Mouse (Mus musculus): ENCODE measurements at regions not wholly inside any gene's neighbourhood (a gene's known extent, or its start where the extent isn't known, plus 50 kb on each side); places are given as distances from the start of the nearest gene placed in this dataset.
A peak's percentile ranks its signal among the peaks of the same experiment; 100 is the strongest.

DNA sequence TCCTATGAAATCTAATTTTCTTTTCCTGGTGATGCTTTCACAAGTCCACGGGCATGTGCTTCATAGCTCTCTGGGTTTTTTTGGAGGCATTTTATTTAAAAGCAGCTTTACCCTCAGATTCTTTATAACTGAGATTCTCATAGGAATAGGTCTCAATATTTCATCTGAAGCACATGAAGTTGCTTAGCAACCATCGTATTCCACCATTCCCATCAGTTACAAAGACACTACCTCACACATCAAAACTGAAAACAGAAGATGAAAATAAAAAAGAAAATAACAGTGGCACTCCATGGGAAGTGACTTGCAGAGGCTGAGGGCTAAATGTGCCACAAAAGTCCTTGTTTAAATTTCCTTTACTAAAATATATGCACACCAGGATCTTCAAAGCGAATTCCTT lies 384.0 kb upstream of the 1700015G11Rik start:
- no peak for DNase-seq (ENCODE audit: low spot score in 2 of 2)

DNA sequence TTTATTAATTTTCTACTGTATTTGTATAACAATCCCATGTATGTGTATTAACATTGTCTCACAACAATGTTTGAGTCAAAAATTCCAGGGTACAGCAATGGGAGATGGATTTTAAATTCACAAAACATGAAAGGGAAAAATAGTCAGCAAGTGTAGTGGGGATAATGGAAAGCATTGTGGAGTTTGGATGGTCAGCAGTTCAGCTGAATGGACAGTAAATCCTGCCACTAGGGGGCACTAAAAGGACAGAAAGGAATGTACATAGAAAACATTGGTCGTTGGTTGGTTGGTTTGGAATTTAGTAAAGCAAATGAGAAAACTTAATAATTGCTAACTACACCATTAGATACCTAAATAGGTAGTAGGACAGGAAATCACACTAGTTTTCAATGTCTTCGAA lies 376.3 kb upstream of the 1700015G11Rik start:
- DNase-seq (ENCODE audit: low spot score in 2 of 2) = peak; percentile 5 to 61
